Mouse (Mus musculus) bone marrow, adult 2 months (tissue): ENCODE measurements around the gene Lrch1. TPM values are rescaled to one million over a fixed set of nuclear protein-coding genes. Genes with fewer than 3 reads are reported as not detected.

Experiments
- H3K27ac ChIP-seq: fragments of 200-500 bp; 2 replicates; pipeline ENCODE4 v1.5.1; 2012; ENCODE audit warnings: low read depth, mild to moderate bottlenecking, control low read depth, inconsistent platforms, low read length; ENCODE audit not compliant: control insufficient read depth, poor library complexity, insufficient read depth
- H3K4me1 ChIP-seq: fragments of 200-500 bp; 2 replicates; pipeline ENCODE4 v1.6.1; 2011; ENCODE audit warnings: low read length; ENCODE audit not compliant: control insufficient read depth, insufficient read depth
- H3K4me3 ChIP-seq: fragments of 200-500 bp; replicated peaks from 2 replicates; pipeline ENCODE3; 2011; ENCODE audit warnings: mild to moderate bottlenecking, low read depth, low read length, control low read depth; ENCODE audit not compliant: control insufficient read depth
- CTCF ChIP-seq: fragments of 200-500 bp; IDR thresholded peaks from 2 replicates; pipeline ENCODE4 v1.5.1; 2011; ENCODE audit warnings: low read length, control low read depth; ENCODE audit not compliant: control insufficient read depth, insufficient read depth
- POLR2A ChIP-seq: fragments of 200-500 bp; IDR thresholded peaks from 2 replicates; pipeline ENCODE4 v1.6.1; 2011; ENCODE audit warnings: low read depth, mild to moderate bottlenecking, control low read depth, low read length, borderline replicate concordance; ENCODE audit not compliant: control insufficient read depth
- WGBS: fragments of 180-500 bp; shearing (Covaris S2); methylation state at CpG from one replicate; pipeline ENCODE4 v1.1.7; 2018; 5-methylcytosine and 5-hydroxymethylcytosine counted together
- polyA plus RNA-seq: library from polyadenylated mRNA; stranded (reverse); fragments of >200 nt; gene quantifications from 2 replicates; pipeline ENCODE4 v1.2.4, GENCODE M21; 2011; ENCODE audit warnings: low replicate concordance; ENCODE audit not compliant: missing spikeins, insufficient read depth, insufficient read length

The Lrch1 gene
- polyA plus RNA-seq, 1 experiment = 9.2 TPM

- TF ChIP-seq POLR2A (no peak), CTCF (no peak)
- Histone ChIP-seq H3K27ac (no peak overlapping the region), H3K4me1 (peaks cover 12% of the 10 kb centered on the region), H3K4me3 (no peak overlapping the region)
- WGBS = 87% methylated on average over 4 of the region's 4 CpGs
Observed at GRCm38 (mm10) chr14:74903047-74903446, 44.6 kb downstream of the Lrch1 start.

- peaks cover 8% of the 10 kb centered on the region for H3K4me1 ChIP-seq
- H3K4me3 ChIP-seq = no peak overlapping the region
- peak overlapping the region; percentile 7; the same call in 1 of the 2 replicates for H3K27ac ChIP-seq
- TF ChIP-seq POLR2A (no peak), CTCF (no peak)
- 74% methylated on average over 8 of the region's 8 CpGs for WGBS
Observed at GRCm38 (mm10) chr14:74900705-74901369, 46.8 kb downstream of the Lrch1 start.

- WGBS = 68% methylated on average over 13 of the region's 13 CpGs
- TF ChIP-seq CTCF = no peak
- TF ChIP-seq POLR2A = no peak
- Histone ChIP-seq H3K27ac (peak overlapping the region; percentile 7; the same call in 1 of the 2 replicates), H3K4me1 (peaks cover 6% of the 10 kb centered on the region; the same call in 1 of the 2 replicates), H3K4me3 (no peak overlapping the region)
Observed at GRCm38 (mm10) chr14:74899953-74900704, 47.5 kb downstream of the Lrch1 start.

GRCm38 (mm10) chr14:74898939-74899338, 48.7 kb downstream of the Lrch1 start:
- Histone ChIP-seq H3K27ac (no peak overlapping the region), H3K4me3 (no peak overlapping the region), H3K4me1 (peaks cover 1% of the 10 kb centered on the region; the same call in 1 of the 2 replicates)
- TF ChIP-seq CTCF (no peak), POLR2A (no peak)
- 84% methylated on average over 5 of the region's 5 CpGs for WGBS

GRCm38 (mm10) chr14:74893693-74894092, 54.0 kb downstream of the Lrch1 start:
- 83% methylated on average over 6 of the region's 6 CpGs for WGBS
- Histone ChIP-seq H3K27ac (no peak overlapping the region), H3K4me3 (no peak overlapping the region), H3K4me1 (peaks cover 2% of the 10 kb centered on the region; the same call in 1 of the 2 replicates)
- TF ChIP-seq CTCF (no peak), POLR2A (no peak)

GRCm38 (mm10) chr14:74893085-74893648, 54.5 kb downstream of the Lrch1 start:
- Histone ChIP-seq H3K27ac (no peak overlapping the region), H3K4me3 (no peak overlapping the region), H3K4me1 (peaks cover 2% of the 10 kb centered on the region; the same call in 1 of the 2 replicates)
- TF ChIP-seq CTCF (no peak), POLR2A (no peak)
- WGBS = 75% methylated on average over 3 of the region's 3 CpGs

GRCm38 (mm10) chr14:74889304-74889703, 58.4 kb downstream of the Lrch1 start:
- TF ChIP-seq POLR2A = no peak
- TF ChIP-seq CTCF = no peak
- peaks cover 2% of the 10 kb centered on the region; the same call in 1 of the 2 replicates for H3K4me1 ChIP-seq
- WGBS = 70% methylated on average over 2 of the region's 2 CpGs
- H3K27ac ChIP-seq = no peak overlapping the region
- H3K4me3 ChIP-seq = no peak overlapping the region

- no peak overlapping the region for H3K4me3 ChIP-seq
- 85% methylated on average over 1 of the region's 1 CpGs for WGBS
- H3K27ac ChIP-seq = no peak overlapping the region
- TF ChIP-seq POLR2A (no peak), CTCF (no peak)
- H3K4me1 ChIP-seq = peaks cover 2% of the 10 kb centered on the region
Observed at GRCm38 (mm10) chr14:74888103-74888502, 59.6 kb downstream of the Lrch1 start.
